Mouse (Mus musculus) macrophage (primary cell): ENCODE results near the gene Ksr1. TPM values are rescaled to one million over a fixed set of nuclear protein-coding genes. Genes with fewer than 3 reads are reported as not detected.

ENCODE experiments used
- H3K27ac ChIP-seq: fragments of 350-480 bp; formaldehyde crosslinking; 2 replicates; pipeline ENCODE4 v1.9.0; 2021
- H3K36me3 ChIP-seq: fragments of 350-480 bp; formaldehyde crosslinking; 2 replicates; pipeline ENCODE4 v1.9.0; 2021; ENCODE audit errors: inconsistent target
- H3K4me3 ChIP-seq: fragments of 350-480 bp; formaldehyde crosslinking; 2 replicates; pipeline ENCODE4 v1.9.0; 2021; ENCODE audit errors: inconsistent target
- H3K79me2 ChIP-seq: fragments of 350-480 bp; formaldehyde crosslinking; 2 replicates; pipeline ENCODE4 v1.9.0; 2021; ENCODE audit errors: inconsistent target
- WGBS: methylation state at CpG from one replicate; pipeline ENCODE4 v1.1.7; 2026; ENCODE audit warnings: inconsistent platforms; ENCODE audit not compliant: missing documents; 5-methylcytosine and 5-hydroxymethylcytosine counted together
- polyA plus RNA-seq: library from polyadenylated mRNA; stranded (reverse); fragments of 250-400 nt; gene quantifications from 3 replicates; pipeline ENCODE4 v1.2.4, GENCODE M21; 2018; ENCODE audit warnings: inconsistent platforms

Gene Ksr1
- polyA plus RNA-seq, 1 experiment from 2014 or later: 2.6 TPM

DNA sequence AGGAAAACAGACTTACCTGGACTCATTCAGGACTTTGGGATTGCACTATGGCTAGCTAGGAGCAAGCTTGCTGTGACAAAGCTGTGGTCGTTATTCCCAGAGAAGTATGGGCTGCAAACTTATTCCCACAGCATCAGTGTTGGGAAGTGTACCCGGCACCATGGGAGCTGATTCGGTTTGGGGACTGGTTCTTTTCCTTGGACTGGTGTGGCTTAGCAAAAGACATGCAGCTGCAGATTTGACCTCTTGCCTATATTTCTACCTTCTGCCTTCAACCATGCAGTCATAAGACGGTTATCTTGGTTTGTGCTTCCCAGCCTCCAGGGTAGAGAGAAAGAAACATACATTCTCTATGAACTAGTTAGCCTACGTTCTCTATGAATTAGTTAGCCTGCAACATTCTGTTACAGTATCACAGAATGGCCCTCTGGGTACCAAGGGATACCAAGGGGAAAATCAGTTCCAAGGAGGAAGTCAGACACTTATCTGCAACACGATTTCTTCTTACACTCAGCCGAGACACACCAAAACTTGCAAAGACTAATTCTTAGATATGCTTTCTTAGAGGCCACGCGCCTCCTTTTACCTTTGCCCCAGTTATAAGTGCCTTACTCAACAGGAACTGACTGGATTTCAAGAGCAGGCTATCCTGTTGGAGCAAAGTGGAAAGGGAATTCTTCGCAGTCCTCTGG, 159.8 kb downstream of the Ksr1 start:
- WGBS: 88% methylated on average over 10 of the region's 10 CpGs
- H3K79me2 ChIP-seq: peaks cover 40% of the 10 kb centered on the region
- H3K36me3 ChIP-seq: no peaks in the 10 kb centered on the region; the same call in 1 of the 2 replicates
- no peak overlapping the region for H3K27ac ChIP-seq
- H3K4me3 ChIP-seq: no peak overlapping the region

GRCm38 (mm10) chr11:78985505-78985904, 160.7 kb downstream of the Ksr1 start:
- H3K27ac ChIP-seq: peak overlapping the region; percentile 89
- no peaks in the 10 kb centered on the region; the same call in 1 of the 2 replicates for H3K36me3 ChIP-seq
- H3K4me3 ChIP-seq: no peak overlapping the region
- peaks cover 49% of the 10 kb centered on the region for H3K79me2 ChIP-seq

- Histone ChIP-seq H3K36me3 (no peaks in the 10 kb centered on the region; the same call in 1 of the 2 replicates), H3K27ac (peak within 1 kb of the TSS; percentile 89), H3K4me3 (peak within 1 kb of the TSS; percentile 96), H3K79me2 (peaks cover 58% of the 10 kb centered on the region)
- WGBS: 0% methylated on average over 10 of the region's 10 CpGs
Observed at GRCm38 (mm10) chr11:78984483-78985177, 161.6 kb downstream of the Ksr1 start, which contains the start of gene Lgals9. Gene Lgals9 (minus strand): TSS chr11:78984946.

DNA sequence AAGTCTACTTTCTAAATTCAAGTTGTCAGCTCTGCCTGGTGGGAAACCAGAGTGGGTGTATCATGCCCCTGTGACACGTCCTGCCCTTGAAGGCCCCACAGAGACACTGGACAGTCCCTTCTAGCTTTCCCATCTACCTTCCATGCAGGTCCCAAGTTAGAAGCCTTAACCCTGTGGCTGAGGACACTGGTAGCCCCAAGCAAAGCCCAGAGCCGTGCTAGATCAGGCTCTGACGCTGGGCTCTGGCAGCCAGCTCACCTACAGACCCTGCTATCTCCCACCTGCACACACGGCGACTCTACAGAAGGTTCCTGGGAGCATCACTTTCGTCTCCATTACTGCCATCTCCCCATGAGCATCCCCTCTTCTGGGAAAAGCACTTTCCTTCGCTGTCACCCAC, 162.7 kb downstream of the Ksr1 start:
- 27% methylated on average over 7 of the region's 7 CpGs for WGBS
- H3K27ac ChIP-seq: peak overlapping the region; percentile 89

DNA sequence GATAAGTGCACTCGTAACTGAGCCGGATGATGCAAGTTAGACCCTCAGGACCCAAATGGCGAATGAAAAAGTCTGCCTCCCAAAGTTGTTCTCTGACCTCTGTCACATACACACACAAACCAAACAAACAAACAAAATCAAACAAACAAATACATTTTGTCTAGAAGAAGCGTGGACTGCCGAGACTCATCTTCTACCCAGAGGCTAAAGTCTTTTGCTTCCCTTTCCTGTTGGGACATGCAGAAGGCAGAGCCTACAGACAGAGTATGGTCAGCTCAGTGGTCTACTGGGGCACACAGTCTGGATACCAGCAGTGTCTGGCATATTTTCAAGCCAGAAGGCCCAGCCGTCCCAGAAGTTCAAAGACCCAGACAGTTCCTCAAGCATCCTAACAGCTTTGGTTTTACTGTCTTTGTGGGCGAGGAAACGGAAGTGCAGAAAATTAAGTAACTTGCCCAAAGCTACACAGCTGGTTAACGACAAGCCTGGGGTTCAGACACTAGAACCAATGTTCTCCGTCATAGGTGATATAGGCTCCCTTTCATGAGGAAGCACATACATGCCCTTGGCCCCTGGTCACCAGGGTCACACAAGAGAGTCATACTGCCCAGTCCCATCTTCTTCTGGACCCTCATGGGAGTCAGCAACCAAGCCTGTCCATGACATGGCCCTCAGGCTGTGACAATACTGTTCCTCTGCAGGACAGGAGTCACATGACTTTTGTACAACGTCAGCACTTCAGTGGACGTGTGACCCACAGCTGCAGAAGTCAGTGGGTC, 163.5 kb downstream of the Ksr1 start:
- peak overlapping the region; percentile 89 for H3K27ac ChIP-seq

More for the DNA sequence above, 162.7 kb downstream of the Ksr1 start:
- peaks cover 1% of the 10 kb centered on the region; the same call in 1 of the 2 replicates for H3K36me3 ChIP-seq
- peak overlapping the region; percentile 96 for H3K4me3 ChIP-seq
- peaks cover 69% of the 10 kb centered on the region for H3K79me2 ChIP-seq

DNA sequence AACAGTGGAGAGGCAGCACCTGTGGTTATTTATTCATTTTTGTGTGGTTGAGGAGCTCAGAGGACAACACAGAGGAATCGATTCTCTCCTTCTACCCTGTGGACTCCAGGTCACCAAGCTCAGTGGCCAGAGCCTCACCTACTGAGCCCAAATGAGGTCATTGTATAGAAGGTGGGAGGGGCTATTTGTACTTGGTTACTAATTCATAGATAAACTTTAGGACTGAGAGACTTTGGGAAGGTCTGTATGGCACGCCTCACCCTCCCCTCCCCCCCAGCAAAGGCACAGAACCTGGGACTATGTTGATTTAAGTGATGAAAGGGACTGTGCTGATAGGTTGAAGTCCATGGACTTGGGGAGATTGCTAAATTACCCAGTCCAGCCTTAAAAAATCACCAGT, 164.2 kb downstream of the Ksr1 start:
- WGBS: 71% methylated on average over 2 of the region's 2 CpGs

More for the DNA sequence above, 163.5 kb downstream of the Ksr1 start:
- Histone ChIP-seq H3K79me2 (peaks cover 78% of the 10 kb centered on the region), H3K4me3 (peak overlapping the region; percentile 96), H3K36me3 (peaks cover 10% of the 10 kb centered on the region)
- WGBS: 6% methylated on average over 12 of the region's 12 CpGs

DNA sequence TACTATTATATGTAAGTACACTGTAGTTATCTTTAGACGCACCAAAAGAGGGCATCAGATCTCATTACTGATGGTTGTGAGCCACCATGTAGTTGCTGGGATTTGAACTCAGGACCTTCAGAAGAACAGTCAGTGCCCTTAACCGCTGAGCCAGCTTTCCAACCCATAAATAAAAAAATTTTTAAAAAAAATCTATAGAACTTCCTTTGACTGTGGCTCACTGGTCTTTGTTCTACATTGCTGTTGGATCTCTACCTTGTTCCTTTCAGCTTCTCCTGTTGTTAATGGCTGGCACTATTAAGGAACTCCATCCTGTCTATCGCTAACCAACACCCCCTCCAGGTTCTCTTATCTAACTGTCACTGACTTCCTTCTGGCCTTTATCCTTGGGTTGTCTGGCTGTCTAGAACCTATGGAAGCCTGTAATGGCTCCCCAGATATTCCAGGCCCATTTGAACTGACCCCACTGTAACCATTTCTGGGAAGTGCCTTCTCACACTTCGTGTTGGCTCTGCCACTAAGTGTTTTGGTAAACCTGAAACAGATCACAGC, 166.0 kb downstream of the Ksr1 start:
- H3K4me3 ChIP-seq: no peak overlapping the region
- peaks cover 35% of the 10 kb centered on the region for H3K36me3 ChIP-seq
- H3K79me2 ChIP-seq: peaks cover 100% of the 10 kb centered on the region
- no peak overlapping the region for H3K27ac ChIP-seq
- WGBS: 60% methylated on average over 4 of the region's 4 CpGs

More for the DNA sequence above, 164.2 kb downstream of the Ksr1 start:
- peaks cover 84% of the 10 kb centered on the region for H3K79me2 ChIP-seq
- H3K36me3 ChIP-seq: peaks cover 16% of the 10 kb centered on the region
- peak overlapping the region; percentile 89 for H3K27ac ChIP-seq
- peak overlapping the region; percentile 96 for H3K4me3 ChIP-seq

DNA sequence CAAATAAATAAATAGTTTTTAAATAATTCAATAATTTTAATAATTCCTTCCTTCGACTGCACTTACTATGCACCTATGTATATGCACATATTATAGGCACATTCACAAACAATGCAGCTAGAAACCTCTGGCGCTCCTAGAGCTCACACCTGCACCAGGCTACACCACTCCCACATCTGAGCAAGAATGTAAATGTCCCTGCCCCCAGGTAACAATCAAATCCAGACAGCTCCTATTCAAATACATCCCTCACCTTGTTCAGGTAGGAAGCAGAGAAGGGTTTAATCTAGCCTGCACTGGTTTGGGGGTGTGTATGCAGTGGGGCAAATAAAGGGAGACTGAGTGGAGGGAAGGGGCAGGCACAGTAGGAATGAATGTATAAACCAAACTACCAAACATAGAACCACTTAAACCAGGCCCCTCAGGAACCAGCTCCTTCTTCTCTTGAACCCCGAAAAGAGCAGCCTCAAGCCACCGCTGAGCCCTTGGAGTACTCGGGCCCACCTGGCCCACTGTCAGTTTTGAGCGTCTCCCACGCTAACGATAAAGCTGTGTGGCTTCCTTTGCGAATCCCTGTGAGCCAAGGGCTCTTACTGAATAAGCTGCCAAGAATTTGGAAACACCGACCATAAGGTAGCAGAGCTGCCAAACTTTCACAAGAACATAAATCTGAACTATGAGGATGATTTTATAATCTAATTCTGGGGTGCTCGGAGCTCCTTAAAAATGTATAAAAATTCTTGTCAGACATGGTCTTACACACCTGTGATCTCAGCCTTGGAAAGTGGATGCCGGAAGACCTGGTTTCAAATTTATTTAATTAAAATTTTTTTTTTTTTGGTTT, 167.8 kb downstream of the Ksr1 start:
- H3K27ac ChIP-seq: no peak overlapping the region
- H3K79me2 ChIP-seq: peaks cover 100% of the 10 kb centered on the region
- 97% methylated on average over 12 of the region's 12 CpGs for WGBS
- H3K36me3 ChIP-seq: peaks cover 53% of the 10 kb centered on the region
- H3K4me3 ChIP-seq: no peak overlapping the region

- Histone ChIP-seq H3K27ac (no peak overlapping the region), H3K79me2 (peaks cover 86% of the 10 kb centered on the region), H3K36me3 (peaks cover 67% of the 10 kb centered on the region), H3K4me3 (no peak overlapping the region)
- WGBS: 92% methylated on average over 8 of the region's 8 CpGs
Observed at GRCm38 (mm10) chr11:78976731-78977510, 169.3 kb downstream of the Ksr1 start.

DNA sequence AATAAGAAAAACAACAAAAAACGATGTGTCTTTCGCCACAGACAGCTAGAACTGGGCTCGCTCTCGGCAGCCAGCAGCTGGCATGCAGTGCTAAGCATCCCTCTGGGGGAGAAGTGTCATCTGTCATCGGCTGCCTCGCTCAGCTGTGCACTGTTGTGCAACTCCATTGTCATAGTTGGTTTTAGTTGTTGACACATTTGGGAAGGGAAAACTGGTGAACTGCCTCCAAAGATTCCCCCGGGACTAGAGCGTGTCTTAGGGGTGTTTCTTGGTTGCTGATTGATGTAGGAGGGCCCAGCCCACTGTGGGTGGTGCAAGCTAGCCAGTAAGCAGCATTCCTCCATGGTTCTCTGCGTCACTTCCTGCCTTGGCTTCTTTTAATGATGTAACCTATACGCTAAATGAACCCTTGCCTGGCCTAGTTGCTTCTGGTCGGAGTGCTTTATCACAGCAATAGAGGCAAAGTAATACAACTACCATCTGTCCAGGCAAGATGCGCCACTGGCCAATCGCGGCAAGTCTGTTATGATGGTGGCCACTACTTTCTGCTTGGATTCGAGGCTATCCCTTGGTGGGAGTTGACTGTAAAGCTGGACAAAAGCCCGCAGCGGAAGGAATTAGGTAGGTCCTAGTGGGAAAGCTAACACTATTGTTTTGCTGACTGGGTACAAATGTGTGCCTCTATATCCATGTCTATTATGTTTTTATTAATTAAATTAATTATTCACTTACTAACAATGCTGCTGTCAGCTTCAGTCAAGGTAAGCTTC, 172.6 kb downstream of the Ksr1 start:
- no peak overlapping the region for H3K27ac ChIP-seq
- H3K79me2 ChIP-seq: peaks cover 52% of the 10 kb centered on the region
- H3K4me3 ChIP-seq: no peak overlapping the region
- H3K36me3 ChIP-seq: peaks cover 99% of the 10 kb centered on the region
- 68% methylated on average over 17 of the region's 17 CpGs for WGBS

DNA sequence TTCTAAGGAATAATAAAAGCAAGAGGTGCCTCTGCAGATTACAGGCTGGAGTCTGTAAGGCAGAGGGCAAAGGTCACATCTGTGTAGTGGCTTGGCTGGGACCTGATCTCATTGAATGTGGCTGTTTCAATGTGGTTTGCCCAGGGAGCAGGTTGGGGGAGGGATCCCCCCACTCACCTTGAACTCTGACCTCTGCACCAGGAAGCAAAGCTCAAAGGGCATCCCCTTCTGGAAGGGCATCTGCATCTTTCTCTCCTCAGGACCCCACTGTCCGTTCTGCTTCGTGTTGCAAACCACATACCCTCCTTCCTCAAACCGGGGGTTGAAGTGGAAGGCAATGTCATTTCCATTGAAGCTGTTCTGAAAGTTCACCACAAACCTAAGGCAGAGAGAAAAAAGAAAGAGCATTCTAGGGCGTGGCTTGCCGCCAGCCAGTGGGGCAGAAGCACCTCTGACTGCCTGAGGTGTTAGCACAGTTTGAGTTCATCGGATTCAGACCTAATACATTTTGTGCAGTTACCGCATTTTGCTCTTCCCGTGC, 173.3 kb downstream of the Ksr1 start:
- 46% methylated on average over 8 of the region's 8 CpGs for WGBS
- Histone ChIP-seq H3K79me2 (peaks cover 45% of the 10 kb centered on the region), H3K36me3 (peaks cover 99% of the 10 kb centered on the region), H3K4me3 (no peak overlapping the region), H3K27ac (no peak overlapping the region)

GRCm38 (mm10) chr11:78972328-78972727, 173.9 kb downstream of the Ksr1 start:
- Histone ChIP-seq H3K27ac (no peak overlapping the region), H3K4me3 (no peak overlapping the region), H3K36me3 (peaks cover 99% of the 10 kb centered on the region), H3K79me2 (peaks cover 40% of the 10 kb centered on the region)
- 71% methylated on average over 6 of the region's 6 CpGs for WGBS
